Mouse (Mus musculus) natural killer cell, adult 2 months (primary cell): ENCODE measurements at regions not wholly inside any gene's neighbourhood (a gene's known extent, or its start where the extent isn't known, plus 50 kb on each side); places are given as distances from the start of the nearest gene placed in this dataset.

Experiments used
- DNase-seq, 2 experiments: peaks; one replicate each; pipeline ENCODE4 v3.0.0; 2022; ENCODE audit warnings: low spot score in 2 of 2

GRCm38 (mm10) chr3:104712711-104713110 is 68.1 kb upstream of the Ppm1j start:
- DNase-seq, result no peak

- DNase-seq, result peak; percentile 55 to 67
Observed at GRCm38 (mm10) chr3:104713836-104714631, 66.8 kb upstream of the Ppm1j start.

GRCm38 (mm10) chr3:104714679-104715326 is 66.1 kb upstream of the Ppm1j start:
- DNase-seq, result peak; percentile 40 to 56
